Mouse (Mus musculus): Measurements from ENCODE around the gene Epop.

Gene Epop
- long read RNA-seq, experiment 1, transcript Epop-201 (1 exons, 2,314 nt), result major isoform, 5 of 5 reads
- long read RNA-seq, experiment 1, partial matches to known transcripts, result 0 of 5 reads
- long read RNA-seq, experiment 1, other reads (novel, unspliced or antisense), result 0 of 5 reads
- long read RNA-seq, experiment 2, partial matches to known transcripts, result 0 of 1 reads
- long read RNA-seq, experiment 2, other reads (novel, unspliced or antisense), result 0 of 1 reads

- intact Hi-C loops (cut with DNase I), result loop anchor here (10.0 kb wide), 1 partner anchor 225 kb away; no protein-coding TSS in a partner anchor
Measured at GRCm38 (mm10) chr11:97629576-97629975, at the start of gene Epop. TSS of gene Epop (minus strand) at chr11:97629702.

GRCm38 (mm10) chr11:97678301-97678700, 48.8 kb upstream of the Epop start:
- intact Hi-C loops (cut with DNase I), result no loop called here

GRCm38 (mm10) chr11:97677842-97678241, 48.3 kb upstream of the Epop start:
- intact Hi-C loops (cut with DNase I), result no loop called here

- intact Hi-C loops (cut with DNase I), result no loop called here
Measured at GRCm38 (mm10) chr11:97677381-97677780, 47.9 kb upstream of the Epop start.

- intact Hi-C loops (cut with DNase I), result no loop called here
Measured at GRCm38 (mm10) chr11:97676050-97676754, 46.7 kb upstream of the Epop start.

- intact Hi-C loops (cut with DNase I), result no loop called here
Measured at GRCm38 (mm10) chr11:97673148-97673547, 43.6 kb upstream of the Epop start.

GRCm38 (mm10) chr11:97671177-97671527, 41.6 kb upstream of the Epop start:
- intact Hi-C loops (cut with DNase I), result no loop called here

- intact Hi-C loops (cut with DNase I), result no loop called here
Measured at GRCm38 (mm10) chr11:97670234-97671176, 41.0 kb upstream of the Epop start.

- intact Hi-C loops (cut with DNase I), result no loop called here
Measured at GRCm38 (mm10) chr11:97669829-97670228, 40.3 kb upstream of the Epop start.

GRCm38 (mm10) chr11:97669268-97669667, 39.8 kb upstream of the Epop start:
- intact Hi-C loops (cut with DNase I), result no loop called here

GRCm38 (mm10) chr11:97668160-97668559, 38.7 kb upstream of the Epop start:
- intact Hi-C loops (cut with DNase I), result no loop called here

GRCm38 (mm10) chr11:97666794-97667193, 37.3 kb upstream of the Epop start:
- intact Hi-C loops (cut with DNase I), result no loop called here

GRCm38 (mm10) chr11:97666221-97666620, 36.7 kb upstream of the Epop start:
- intact Hi-C loops (cut with DNase I), result no loop called here

- intact Hi-C loops (cut with DNase I), result no loop called here
Measured at GRCm38 (mm10) chr11:97665431-97665830, 35.9 kb upstream of the Epop start.

GRCm38 (mm10) chr11:97664771-97665240, 35.3 kb upstream of the Epop start:
- intact Hi-C loops (cut with DNase I), result no loop called here

GRCm38 (mm10) chr11:97664339-97664665, 34.8 kb upstream of the Epop start:
- intact Hi-C loops (cut with DNase I), result no loop called here

- intact Hi-C loops (cut with DNase I), result no loop called here
Measured at GRCm38 (mm10) chr11:97663528-97664338, 34.2 kb upstream of the Epop start.

- intact Hi-C loops (cut with DNase I), result no loop called here
Measured at GRCm38 (mm10) chr11:97662893-97663527, 33.5 kb upstream of the Epop start, which contains the start of gene Mllt6. TSS of gene Mllt6 (plus strand) at chr11:97663414.

- intact Hi-C loops (cut with DNase I), result no loop called here
Measured at GRCm38 (mm10) chr11:97662207-97662892, 32.8 kb upstream of the Epop start.

GRCm38 (mm10) chr11:97661648-97662133, 32.2 kb upstream of the Epop start:
- intact Hi-C loops (cut with DNase I), result no loop called here
